In the genomic region with DNA sequence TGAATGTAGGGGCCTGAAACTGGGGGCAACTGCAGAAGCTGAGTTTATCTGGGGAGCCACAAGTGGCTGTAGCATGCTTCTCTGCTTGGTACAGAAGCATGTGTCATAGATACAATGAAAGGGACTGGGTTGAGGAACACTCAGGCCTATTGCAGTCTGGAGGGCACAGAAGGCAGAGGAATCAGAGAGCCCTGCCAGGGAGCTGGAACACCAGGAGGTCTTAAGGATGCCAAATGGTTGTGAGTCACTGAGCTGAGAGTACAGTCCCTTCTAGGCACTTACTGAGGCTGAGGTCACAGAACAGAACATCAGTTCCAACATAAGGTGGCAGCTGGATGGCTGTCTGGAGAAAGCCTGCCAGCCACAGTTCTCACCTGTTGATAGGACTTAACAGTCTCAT, we compare ENCODE assay signal across 22 mouse cellular contexts.
DNase-seq lines count a peak whose midpoint lies in the region; ATAC-seq and TF ChIP-seq lines count a peak whose summit lies in the region.
"Had no signal": no experiment of that assay in that cellular context is flagged by ENCODE, and none has a peak within 500 bp of the region (broad histone marks: within the 10 kb centered on the region; RNA-seq: fewer than 3 reads in every experiment).

No protein-coding gene starts in this region.

- H3K27me3 ChIP-seq in cerebellum, adult 2 months (ENCODE audit: control insufficient read depth, insufficient read depth, low read length), result no peaks in the 10 kb centered on the region
- H3K27me3 ChIP-seq: embryonic facial prominence, embryonic 12.5 days; forebrain, embryonic 13.5 days; heart, embryonic 12.5 days; limb, embryonic 15.5 days; liver, embryonic 15.5 days; midbrain, embryonic 15.5 days; neural tube, embryonic 12.5 days had no signal

- no peak overlapping the region for H3K27ac ChIP-seq in cerebellum, adult 2 months (ENCODE audit: insufficient read depth, low read length)
- H3K27ac ChIP-seq: embryonic facial prominence, embryonic 12.5 days; forebrain, embryonic 13.5 days; hindbrain, postnatal 0 days; limb, embryonic 15.5 days; liver, embryonic 15.5 days; macrophage; midbrain, embryonic 15.5 days; neural tube, embryonic 12.5 days had no signal

- H3K4me1 ChIP-seq in cerebellum, adult 2 months (ENCODE audit: control insufficient read depth, insufficient read depth, low read length), result peaks cover 26% of the 10 kb centered on the region
- H3K4me1 ChIP-seq: embryonic facial prominence, embryonic 12.5 days; heart, embryonic 12.5 days; limb, embryonic 15.5 days; liver, embryonic 15.5 days; neural tube, embryonic 12.5 days had no signal

- ATAC-seq in CD4-positive, CD25-positive, alpha-beta regulatory T cell, adult 4 months, result no peak
- ATAC-seq: forebrain, embryonic 13.5 days; hindbrain, postnatal 0 days; intestine, embryonic 16.5 days; midbrain, embryonic 15.5 days had no signal

- peak; percentile 59 to 85 for DNase-seq in adrenal gland, adult (ENCODE audit: inconsistent age in 2 of 2, low spot score in 1 of 2)
- no peak for DNase-seq in adrenal gland, postnatal 4 days (ENCODE audit: low spot score in 2 of 2)
- DNase-seq in layer of hippocampus, adult 9-11 months, result peak; percentile 10
- DNase-seq in layer of hippocampus, adult 9-10 months (ENCODE audit: low spot score), result no peak
- peak; percentile 64 to 75 for DNase-seq in cerebellum, adult 2 months
- DNase-seq in cerebellum, postnatal 25 days, result peak; percentile 60 to 68
- no peak for DNase-seq in layer of hippocampus, postnatal 36 days
- DNase-seq: heart, postnatal 10 days; kidney, adult 9 months; kidney, postnatal 14 days; right cerebral cortex, postnatal 14 days had no signal

- TF ChIP-seq POLR2A in cerebellum, adult 2 months (IDR thresholded peaks at IDR 0.05; ENCODE audit: borderline replicate concordance, insufficient read depth, low read length), result no peak

- no peak overlapping the region for H3K4me3 ChIP-seq in cerebellum, adult 2 months (replicated peaks; ENCODE audit: insufficient read depth, low read depth, low read length)
- H3K4me3 ChIP-seq: embryonic facial prominence, embryonic 12.5 days; forebrain, embryonic 13.5 days; heart, embryonic 12.5 days; limb, embryonic 15.5 days; liver, embryonic 15.5 days; midbrain, embryonic 15.5 days; neural tube, embryonic 12.5 days had no signal

- TF ChIP-seq CTCF in cerebellum, adult 2 months (IDR thresholded peaks at IDR 0.05; ENCODE audit: borderline replicate concordance, insufficient read depth, low read depth, low read length), result no peak

Comparison
In these comparisons a context has a peak if more than half of its experiments do, and no peak if none do; other contexts are left out.
1. DNase-seq: peak in adrenal gland, adult (2 of 2), layer of hippocampus, adult 9-11 months (single experiment), cerebellum, adult 2 months (2 of 2) and cerebellum, postnatal 25 days (2 of 2); none in adrenal gland, postnatal 4 days (0 of 2), layer of hippocampus, adult 9-10 months (single experiment) and layer of hippocampus, postnatal 36 days (0 of 2).